Mouse (Mus musculus) right cerebral cortex, postnatal 4 days (tissue): ENCODE results near the gene Csf2rb2.

ENCODE experiments used
- DNase-seq: peaks from one replicate; pipeline ENCODE4 v3.0.0-alpha.2; 2022

Csf2rb2 gene

GRCm38 (mm10) chr15:78248410-78248809, 57.1 kb downstream of the Csf2rb2 start:
- no peak for DNase-seq

DNA sequence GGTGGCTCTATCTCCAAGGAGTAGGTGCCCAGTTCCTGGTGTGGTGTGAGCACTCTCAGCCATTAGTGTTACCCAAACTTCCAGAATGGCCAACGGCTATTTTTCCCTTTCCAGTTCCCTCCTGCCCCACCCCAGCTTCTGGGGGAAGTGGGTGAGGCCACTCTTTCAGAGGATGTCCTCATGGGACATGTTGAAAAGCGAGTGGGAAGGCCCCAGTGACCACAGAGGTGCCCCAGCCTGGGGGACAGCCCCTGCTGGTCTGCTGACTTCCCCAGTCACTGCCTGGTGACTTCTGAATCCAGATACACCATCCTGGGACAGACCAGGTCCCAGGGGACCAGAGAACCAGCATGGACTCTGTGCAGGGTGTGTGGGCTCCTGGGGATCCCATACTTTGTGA, 57.9 kb downstream of the Csf2rb2 start:
- DNase-seq: no peak

DNA sequence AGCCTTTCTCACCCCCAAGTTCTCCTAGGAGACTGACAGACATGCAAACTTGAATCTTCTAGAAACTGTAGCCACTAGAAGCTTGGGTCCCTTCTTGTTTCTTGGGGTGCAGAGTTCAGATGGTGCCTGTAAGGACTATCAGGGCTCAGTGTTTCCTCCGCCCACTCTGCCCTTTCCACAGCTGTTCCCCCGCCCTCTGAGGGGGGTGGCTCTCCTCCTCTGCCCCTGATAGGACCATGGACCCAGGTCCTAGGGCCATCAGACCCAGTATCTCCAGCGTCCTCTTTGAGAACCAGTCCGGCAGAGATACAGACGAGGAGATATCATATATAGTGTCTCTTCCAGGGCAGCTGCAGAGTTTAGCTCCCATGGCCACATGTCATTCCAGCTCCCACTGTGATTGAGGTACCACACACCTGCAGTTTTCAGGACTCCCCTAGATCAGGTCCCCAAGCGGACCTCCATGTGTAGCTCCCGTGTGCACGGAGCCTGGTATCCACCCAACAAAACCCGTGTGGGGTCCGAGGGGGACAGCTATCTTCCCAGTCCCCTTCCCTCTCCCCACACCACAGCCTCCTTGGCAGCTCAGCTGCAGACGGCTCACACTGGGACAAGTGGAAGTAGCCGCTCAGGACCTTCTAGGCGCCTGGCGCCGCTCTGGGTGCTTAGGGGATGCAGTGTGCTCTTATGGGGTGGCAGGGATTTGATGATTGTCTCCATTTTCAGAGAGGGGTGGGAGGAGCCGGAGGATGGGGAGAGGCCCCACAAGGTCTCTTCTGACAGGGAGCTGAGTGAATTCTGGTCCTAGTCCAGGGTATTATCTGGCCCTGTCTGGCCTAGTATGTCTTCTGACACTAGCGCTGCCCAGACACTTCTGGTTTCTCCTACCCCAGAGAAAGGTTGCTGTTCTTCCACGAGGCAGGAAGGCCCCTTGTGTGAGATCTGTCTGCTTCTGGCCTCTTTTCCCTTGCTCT, 59.1 kb downstream of the Csf2rb2 start:
- DNase-seq: no peak

- no peak for DNase-seq
These were observed 60.6 kb downstream of the Csf2rb2 start, which contains the start of gene Ncf4 for GRCm38 (mm10) chr15:78244695-78245492. Gene Ncf4 (plus strand): TSS chr15:78244801.

DNA sequence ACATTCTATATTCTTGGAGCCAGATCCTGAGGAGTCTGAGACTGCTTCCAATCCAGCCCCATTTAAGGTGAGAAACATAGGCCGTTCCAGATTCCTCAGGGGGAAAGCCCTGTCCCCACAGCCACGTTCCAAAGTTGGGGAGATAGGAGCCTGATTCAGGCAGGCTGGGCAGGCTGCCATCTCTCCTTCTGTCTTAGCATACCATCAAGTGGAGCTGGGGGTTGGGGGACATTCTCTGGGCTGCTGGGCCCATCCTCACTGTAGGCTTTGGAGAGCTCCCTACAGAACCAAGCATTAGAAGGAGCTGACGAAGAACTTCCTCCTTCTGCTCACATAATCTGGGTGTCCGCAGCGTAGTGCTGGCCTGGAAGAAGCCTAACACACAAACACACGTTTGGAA, 61.7 kb downstream of the Csf2rb2 start:
- DNase-seq: peak; percentile 61

GRCm38 (mm10) chr15:78243061-78243460, 62.5 kb downstream of the Csf2rb2 start:
- DNase-seq: no peak

- no peak for DNase-seq
These were observed 64.2 kb downstream of the Csf2rb2 start for GRCm38 (mm10) chr15:78241335-78241734.

GRCm38 (mm10) chr15:78239956-78240617, 65.4 kb downstream of the Csf2rb2 start:
- no peak for DNase-seq

- peak; percentile 72 for DNase-seq
These were observed 66.1 kb downstream of the Csf2rb2 start for GRCm38 (mm10) chr15:78239453-78239852.

GRCm38 (mm10) chr15:78234823-78235509, 70.6 kb downstream of the Csf2rb2 start:
- DNase-seq: no peak
